Mouse (Mus musculus) MEL (cell line): ENCODE measurements around the gene Ormdl2. TPM values are rescaled to one million over a fixed set of nuclear protein-coding genes. Genes with fewer than 3 reads are reported as not detected.

ENCODE experiments used
- DNase-seq: peaks from one replicate; pipeline ENCODE4 v3.0.0; 2011; ENCODE audit warnings: low read depth, low spot score
- H3K27ac ChIP-seq: 2 replicates; pipeline ENCODE4 v1.5.1; 2012; ENCODE audit warnings: low read depth, mild to moderate bottlenecking, control low read depth, low read length, moderate library complexity; ENCODE audit not compliant: control insufficient read depth
- H3K27me3 ChIP-seq, 2 experiments: fragments of 150-350 bp in 1 of 2; sonication (generic) in 1 of 2; 2 replicates each; pipeline ENCODE4 v1.6.1; 2012; ENCODE audit warnings: low read length in 2 of 2, mild to moderate bottlenecking in 2 of 2, improper control_type of control experiment in 1 of 2, moderate library complexity in 1 of 2; ENCODE audit not compliant: insufficient read depth in 2 of 2, control insufficient read depth in 1 of 2
- H3K36me3 ChIP-seq, 2 experiments: 2 replicates each; pipeline ENCODE4 v1.6.1; 2012 to 2014; ENCODE audit warnings: low read length in 2 of 2, improper control_type of control experiment in 1 of 2, inconsistent platforms in 1 of 2, mild to moderate bottlenecking in 1 of 2; ENCODE audit not compliant: insufficient read depth in 2 of 2, control insufficient read depth in 1 of 2
- H3K4me1 ChIP-seq, 2 experiments: fragments of 150-350 bp in 1 of 2; sonication (generic) in 1 of 2; 2 replicates each; pipeline ENCODE4 v1.6.1; 2012; ENCODE audit warnings: low read length in 2 of 2, improper control_type of control experiment in 1 of 2, mild to moderate bottlenecking in 1 of 2; ENCODE audit not compliant: insufficient read depth in 2 of 2, control insufficient read depth in 1 of 2
- H3K4me3 ChIP-seq, 2 experiments: fragments of 150-350 bp in 1 of 2; sonication (generic) in 1 of 2; 2 replicates each; pipeline ENCODE4 v1.5.1; 2012; ENCODE audit warnings: low read depth in 2 of 2, low read length in 2 of 2, mild to moderate bottlenecking in 2 of 2, moderate library complexity in 2 of 2, control low read depth in 1 of 2, improper control_type of control experiment in 1 of 2; ENCODE audit not compliant: control insufficient read depth in 1 of 2, insufficient read depth in 1 of 2
- H3K79me2 ChIP-seq: 2 replicates; pipeline ENCODE4 v1.6.1; 2012; ENCODE audit warnings: mild to moderate bottlenecking, low read length, moderate library complexity; ENCODE audit not compliant: control insufficient read depth, poor library complexity, insufficient read depth
- H3K9ac ChIP-seq: 2 replicates; pipeline ENCODE4 v1.6.1; 2012; ENCODE audit warnings: low read depth, mild to moderate bottlenecking, control low read depth, low read length, moderate library complexity; ENCODE audit not compliant: control insufficient read depth, poor library complexity, severe bottlenecking
- H3K9me3 ChIP-seq: fragments of 150-350 bp; sonication (generic); replicated peaks from 2 replicates; pipeline ENCODE4 v1.6.1; 2012; ENCODE audit warnings: mild to moderate bottlenecking, low read length, improper control_type of control experiment, moderate library complexity; ENCODE audit not compliant: insufficient read depth
- E2F4 ChIP-seq: IDR thresholded peaks from 2 replicates; pipeline ENCODE4 v1.6.1; 2011; ENCODE audit warnings: low read depth, low read length, improper control_type of control experiment, borderline replicate concordance
- ELF1 ChIP-seq: IDR thresholded peaks from 2 replicates; pipeline ENCODE4 v1.6.1; 2014; ENCODE audit warnings: low read depth, mild to moderate bottlenecking, inconsistent platforms, low read length, improper control_type of control experiment, moderate library complexity
- EP300 ChIP-seq, 2 experiments: IDR thresholded peaks; 2 replicates each; pipeline ENCODE4 v1.6.1; 2011; ENCODE audit warnings: improper control_type of control experiment in 2 of 2, low read length in 2 of 2, low read depth in 1 of 2, mild to moderate bottlenecking in 1 of 2
- GABPA ChIP-seq: IDR thresholded peaks from 2 replicates; pipeline ENCODE4 v1.6.1; 2012; ENCODE audit warnings: low read depth, mild to moderate bottlenecking, inconsistent platforms, low read length, improper control_type of control experiment, moderate library complexity
- GATA1 ChIP-seq: IDR thresholded peaks from 2 replicates; pipeline ENCODE4 v1.6.1; 2011; ENCODE audit warnings: low read depth, low read length, improper control_type of control experiment
- MAFK ChIP-seq: IDR thresholded peaks from 2 replicates; pipeline ENCODE4 v1.6.1; 2011; ENCODE audit warnings: low read depth, mild to moderate bottlenecking, low read length, improper control_type of control experiment, borderline replicate concordance
- MAX ChIP-seq: IDR thresholded peaks from 2 replicates; pipeline ENCODE4 v1.6.1; 2011; ENCODE audit warnings: low read length, improper control_type of control experiment
- MYB ChIP-seq: IDR thresholded peaks from 2 replicates; pipeline ENCODE4 v1.6.1; 2011; ENCODE audit warnings: mild to moderate bottlenecking, low read depth, low read length, improper control_type of control experiment
- MYC ChIP-seq: IDR thresholded peaks from 2 replicates; pipeline ENCODE4 v1.6.1; 2011; ENCODE audit warnings: low read depth, mild to moderate bottlenecking, low read length, improper control_type of control experiment, moderate library complexity
- NELFE ChIP-seq: IDR thresholded peaks from 2 replicates; pipeline ENCODE4 v1.6.1; 2011; ENCODE audit warnings: low read depth, low read length, improper control_type of control experiment
- POLR2A ChIP-seq, 2 experiments: IDR thresholded peaks; 2 replicates each; pipeline ENCODE4 v1.6.1; 2011 to 2012; ENCODE audit warnings: low read length in 2 of 2, mild to moderate bottlenecking in 2 of 2, control low read depth in 1 of 2, improper control_type of control experiment in 1 of 2, low read depth in 1 of 2, moderate library complexity in 1 of 2; ENCODE audit not compliant: control insufficient read depth in 1 of 2, insufficient read depth in 1 of 2, poor library complexity in 1 of 2
- POLR2AphosphoS5 ChIP-seq: IDR thresholded peaks from 2 replicates; pipeline ENCODE4 v1.6.1; 2012; ENCODE audit warnings: low read depth, borderline replicate concordance, mild to moderate bottlenecking, inconsistent platforms, low read length, moderate library complexity, mixed read lengths
- RCOR1 ChIP-seq: IDR thresholded peaks from 2 replicates; pipeline ENCODE4 v1.6.1; 2012; ENCODE audit warnings: low read depth, mild to moderate bottlenecking, inconsistent platforms, low read length, improper control_type of control experiment
- SIN3A ChIP-seq: IDR thresholded peaks from 2 replicates; pipeline ENCODE4 v1.6.1; 2012; ENCODE audit warnings: low read length, improper control_type of control experiment, inconsistent platforms
- SMC3 ChIP-seq: IDR thresholded peaks from 2 replicates; pipeline ENCODE4 v1.6.1; 2011; ENCODE audit warnings: low read depth, low read length, improper control_type of control experiment
- TAL1 ChIP-seq: IDR thresholded peaks from 2 replicates; pipeline ENCODE4 v1.6.1; 2012; ENCODE audit warnings: mild to moderate bottlenecking, inconsistent platforms, low read length, moderate library complexity, mixed read lengths
- TBP ChIP-seq: IDR thresholded peaks from 2 replicates; pipeline ENCODE4 v1.8.0; 2011; ENCODE audit warnings: low read depth, low read length, improper control_type of control experiment
- UBTF ChIP-seq: IDR thresholded peaks from 2 replicates; pipeline ENCODE4 v1.6.1; 2012; ENCODE audit warnings: low read depth, mild to moderate bottlenecking, inconsistent platforms, low read length, improper control_type of control experiment, moderate library complexity, borderline replicate concordance; ENCODE audit not compliant: insufficient read depth
- USF2 ChIP-seq, 2 experiments: IDR thresholded peaks; 2 replicates each; pipeline ENCODE4 v1.6.1; 2011 to 2012; ENCODE audit warnings: improper control_type of control experiment in 2 of 2, low read length in 2 of 2, borderline replicate concordance in 1 of 2, inconsistent platforms in 1 of 2, low read depth in 1 of 2, mild to moderate bottlenecking in 1 of 2; ENCODE audit not compliant: insufficient read depth in 1 of 2
- ZC3H11A ChIP-seq: IDR thresholded peaks from 2 replicates; pipeline ENCODE4 v1.6.1; 2012; ENCODE audit warnings: low read depth, mild to moderate bottlenecking, inconsistent platforms, low read length, improper control_type of control experiment
- ZMIZ1 ChIP-seq: IDR thresholded peaks from 2 replicates; pipeline ENCODE4 v1.6.1; 2012; ENCODE audit warnings: low read depth, mild to moderate bottlenecking, inconsistent platforms, low read length, improper control_type of control experiment, moderate library complexity
- polyA plus RNA-seq, 2 experiments: library from polyadenylated mRNA; stranded (reverse) in 1 of 2; unstranded in 1 of 2; fragments of >175 nt in 1 of 2; fragments of >200 nt in 1 of 2; gene quantifications; 2 replicates each; pipeline versions ENCODE4 v1.2.1 to v1.2.4; 2012; ENCODE audit warnings: low replicate concordance in 2 of 2, low read depth in 1 of 2; ENCODE audit not compliant: insufficient read length in 2 of 2, insufficient read depth in 1 of 2, missing spikeins in 1 of 2
- total RNA-seq: library from RNA; depleted of rRNA; stranded (reverse); fragments of 300-350 nt; gene quantifications from 2 replicates; pipeline ENCODE4 v1.2.3, GENCODE M21; 2012

The Ormdl2 gene
- total and polyA plus RNA-seq, 3 experiments, result 100 to 278 (median 114) TPM

DNA sequence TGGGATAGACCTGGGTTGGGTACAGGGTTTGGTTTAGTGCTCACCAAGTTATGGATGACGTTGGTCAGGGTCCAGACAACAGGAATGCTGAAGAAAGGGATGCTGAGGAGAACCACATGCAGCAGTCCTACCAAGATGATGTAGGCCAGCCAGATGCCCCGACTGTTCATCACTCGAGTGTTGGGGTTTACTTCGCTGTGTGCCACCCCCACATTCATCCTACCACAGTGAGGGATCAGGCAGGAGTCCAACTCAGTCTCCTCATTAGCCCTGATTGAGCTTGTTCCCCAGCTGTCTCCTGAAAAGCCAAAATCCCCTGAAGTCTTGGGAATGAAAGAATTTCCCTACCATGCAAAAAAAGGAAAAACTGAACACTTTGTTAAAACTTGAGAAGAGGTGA is 1.2 kb downstream of the Ormdl2 start:
- no peak for TF ChIP-seq POLR2AphosphoS5
- TF ChIP-seq UBTF, result no peak
- TF ChIP-seq MAFK, result no peak
- no peak for TF ChIP-seq SIN3A
- no peak for TF ChIP-seq ZMIZ1
- no peak for TF ChIP-seq USF2 (IDR thresholded peaks at IDR 0.05; ENCODE audit: borderline replicate concordance in 1 of 2, insufficient read depth in 1 of 2, low read depth in 1 of 2, low read length in 2 of 2)
- TF ChIP-seq E2F4, result no peak
- no peak for TF ChIP-seq ZC3H11A
- no peak for TF ChIP-seq EP300 (IDR thresholded peaks at IDR 0.05; ENCODE audit: low read depth in 1 of 2, low read length in 2 of 2)
- TF ChIP-seq GABPA, result no peak
- no peak for TF ChIP-seq TAL1
- TF ChIP-seq MYB, result no peak
- TF ChIP-seq SMC3, result no peak
- TF ChIP-seq TBP, result no peak
- TF ChIP-seq MAX, result no peak
- TF ChIP-seq NELFE, result no peak
- TF ChIP-seq POLR2A (IDR thresholded peaks at IDR 0.05; ENCODE audit: control insufficient read depth in 1 of 2, insufficient read depth in 1 of 2, low read depth in 1 of 2, low read length in 2 of 2, poor library complexity in 1 of 2), result no peak
- no peak for TF ChIP-seq GATA1
- peaks cover 5 to 8% of the 10 kb centered on the region in 2 experiments; a peak in 3 of 4 replicates for H3K4me1 ChIP-seq
- no peaks in the 10 kb centered on the region for H3K27me3 ChIP-seq
- H3K36me3 ChIP-seq, result peaks cover 20 to 23% of the 10 kb centered on the region in 2 experiments
- H3K4me3 ChIP-seq, result no peak overlapping the region; a peak in 1 of 4 replicates
- H3K79me2 ChIP-seq, result peaks cover 38% of the 10 kb centered on the region
- no peaks in the 10 kb centered on the region for H3K9me3 ChIP-seq
- DNase-seq, result no peak
- no peak overlapping the region for H3K27ac ChIP-seq
- no peak overlapping the region for H3K9ac ChIP-seq

DNA sequence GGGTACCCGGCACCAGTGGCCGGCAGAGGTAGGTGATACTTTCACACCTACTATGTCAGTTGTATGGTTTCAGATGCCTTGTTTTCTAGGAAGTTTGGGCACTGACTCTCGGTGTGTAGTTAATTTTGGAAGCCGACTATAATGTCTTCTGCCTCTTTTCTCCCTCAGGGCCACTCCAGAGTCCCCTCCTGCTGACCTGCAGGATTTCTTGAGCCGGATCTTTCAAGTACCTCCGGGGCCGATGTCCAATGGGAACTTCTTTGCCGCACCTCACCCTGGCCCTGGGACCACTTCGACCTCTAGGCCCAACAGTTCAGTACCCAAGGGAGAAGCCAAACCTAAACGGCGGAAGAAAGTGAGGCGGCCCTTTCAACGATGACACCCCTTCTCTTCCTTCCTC is 4.4 kb downstream of the Ormdl2 start, which contains the start of gene Sarnp:
TSS of gene Sarnp (plus strand) at position 301 of the 400 bp plus-strand sequence.
- no peak for TF ChIP-seq SMC3
- no peak for TF ChIP-seq UBTF
- TF ChIP-seq MYC, result no peak
- TF ChIP-seq RCOR1, result no peak
- no peak for TF ChIP-seq ELF1
- TF ChIP-seq MYB, result no peak
- TF ChIP-seq, all 39 proteins: peak for 0
- Histone ChIP-seq H3K36me3 (peaks cover 11 to 26% of the 10 kb centered on the region in 2 experiments), H3K9ac (no peak within 1 kb of the TSS), H3K79me2 (peaks cover 14% of the 10 kb centered on the region), H3K27me3 (no peaks in the 10 kb centered on the region), H3K27ac (no peak within 1 kb of the TSS), H3K4me3 (no peak within 1 kb of the TSS), H3K4me1 (peaks cover 0 to 5% of the 10 kb centered on the region in 2 experiments; a peak in 1 of 4 replicates), H3K9me3 (no peaks in the 10 kb centered on the region)
- DNase-seq, result no peak
